Mouse (Mus musculus): Measurements from ENCODE around the gene Il12rb1.

- TF ChIP-seq POLR2A (IDR thresholded peaks at IDR 0.05; ENCODE audit: control insufficient read depth, extremely low read depth, insufficient read depth, low read length, poor library complexity): no peak
- no peak for TF ChIP-seq CTCF (IDR thresholded peaks at IDR 0.05; ENCODE audit: borderline replicate concordance, control insufficient read depth, extremely low read depth, insufficient read depth, low read length, poor library complexity)
These were observed 4.3 kb upstream of the Il12rb1 start for GRCm38 (mm10) chr8:70803761-70804480.

Measured in thymus, adult 2 months (tissue).